Mouse (Mus musculus) CH12.LX (cell line): ENCODE measurements around the gene Ppara. TPM values are rescaled to one million over a fixed set of nuclear protein-coding genes. Genes with fewer than 3 reads are reported as not detected.

Source experiments
- DNase-seq: peaks from one replicate; pipeline ENCODE4 v3.0.0-alpha.2; 2013; ENCODE audit errors: extremely low read depth
- H3K27ac ChIP-seq: 2 replicates; pipeline ENCODE4 v1.5.1; 2012; ENCODE audit warnings: low read depth, mild to moderate bottlenecking, control low read depth, moderate library complexity; ENCODE audit not compliant: insufficient read depth
- H3K27me3 ChIP-seq: replicated peaks from 2 replicates; pipeline ENCODE3; 2012; ENCODE audit warnings: inconsistent platforms
- H3K36me3 ChIP-seq, 2 experiments: replicated peaks in 1 of 2; 2 replicates each; pipeline versions ENCODE3 to v1.6.1; 2012; ENCODE audit warnings: inconsistent platforms in 1 of 2, low read length in 1 of 2, mild to moderate bottlenecking in 1 of 2, mixed read lengths in 1 of 2, moderate library complexity in 1 of 2; ENCODE audit not compliant: control insufficient read depth in 1 of 2, insufficient read depth in 1 of 2
- H3K4me1 ChIP-seq, 2 experiments: 2 replicates each; pipeline ENCODE4 v1.6.1; 2012; ENCODE audit warnings: inconsistent platforms in 1 of 2, moderate library complexity in 1 of 2; ENCODE audit not compliant: insufficient read depth in 2 of 2, control insufficient read depth in 1 of 2
- H3K4me2 ChIP-seq: 2 replicates; pipeline ENCODE4 v1.6.1; 2012; ENCODE audit warnings: low read depth, mild to moderate bottlenecking, control low read depth; ENCODE audit not compliant: poor library complexity, insufficient read depth, severe bottlenecking
- H3K4me3 ChIP-seq, 3 experiments: fragments of 150-350 bp in 1 of 3; sonication (generic) in 1 of 3; replicated peaks in 1 of 3; 2 replicates each; pipeline versions ENCODE3 to v1.5.1; 2011 to 2012; ENCODE audit warnings: low read depth in 2 of 3, low read length in 2 of 3, mild to moderate bottlenecking in 2 of 3, moderate library complexity in 2 of 3, control low read depth in 1 of 3, improper control_type of control experiment in 1 of 3, inconsistent platforms in 1 of 3, mixed read lengths in 1 of 3; ENCODE audit not compliant: poor library complexity in 1 of 3
- H3K79me2 ChIP-seq: replicated peaks from 2 replicates; pipeline ENCODE4 v1.6.1; 2012; ENCODE audit warnings: mild to moderate bottlenecking, moderate library complexity; ENCODE audit not compliant: control insufficient read depth, poor library complexity, insufficient read depth, severe bottlenecking; ENCODE audit errors: extremely low read depth
- H3K9ac ChIP-seq: 2 replicates; pipeline ENCODE4 v1.6.1; 2012; ENCODE audit warnings: low read depth, mild to moderate bottlenecking, control low read depth, moderate library complexity; ENCODE audit not compliant: insufficient read depth
- H3K9me3 ChIP-seq: replicated peaks from 2 replicates; pipeline ENCODE3; 2012; ENCODE audit warnings: low read length, inconsistent platforms, mixed read lengths
- BHLHE40 ChIP-seq: IDR thresholded peaks from 2 replicates; pipeline ENCODE4 v1.6.1; 2011; ENCODE audit warnings: mild to moderate bottlenecking, low read depth, low read length, improper control_type of control experiment
- CTCF ChIP-seq, 2 experiments: IDR thresholded peaks in 1 of 2; conservative IDR thresholded peaks in 1 of 2; 2 replicates each; pipeline ENCODE4 v1.5.1; 2011 to 2012; ENCODE audit warnings: low read depth in 2 of 2, low read length in 2 of 2, improper control_type of control experiment in 1 of 2, inconsistent platforms in 1 of 2, mild to moderate bottlenecking in 1 of 2, moderate library complexity in 1 of 2
- E2F4 ChIP-seq: IDR thresholded peaks from 2 replicates; pipeline ENCODE4 v1.6.1; 2011; ENCODE audit warnings: low read depth, low read length, improper control_type of control experiment; ENCODE audit not compliant: insufficient replicate concordance
- ELF1 ChIP-seq: IDR thresholded peaks from 2 replicates; pipeline ENCODE4 v1.6.1; 2014; ENCODE audit warnings: low read depth, mild to moderate bottlenecking, inconsistent platforms, low read length, improper control_type of control experiment
- EP300 ChIP-seq: IDR thresholded peaks from 2 replicates; pipeline ENCODE4 v1.6.1; 2011; ENCODE audit warnings: low read length, improper control_type of control experiment
- ETS1 ChIP-seq: conservative IDR thresholded peaks from 2 replicates; pipeline ENCODE4 v1.6.1; 2012; ENCODE audit warnings: low read depth, mild to moderate bottlenecking, inconsistent platforms, low read length, improper control_type of control experiment, moderate library complexity
- GABPA ChIP-seq: IDR thresholded peaks from 2 replicates; pipeline ENCODE4 v1.6.1; 2012; ENCODE audit warnings: low read depth, low read length, improper control_type of control experiment, inconsistent platforms; ENCODE audit not compliant: insufficient replicate concordance
- IRF4 ChIP-seq: IDR thresholded peaks from 2 replicates; pipeline ENCODE4 v1.6.1; 2014; ENCODE audit warnings: low read depth, mild to moderate bottlenecking, inconsistent platforms, low read length, improper control_type of control experiment
- JUN ChIP-seq: IDR thresholded peaks from 2 replicates; pipeline ENCODE4 v1.6.1; 2011; ENCODE audit warnings: low read depth, mild to moderate bottlenecking, low read length, improper control_type of control experiment, moderate library complexity; ENCODE audit not compliant: insufficient read depth
- JUND ChIP-seq: conservative IDR thresholded peaks from 2 replicates; pipeline ENCODE4 v1.6.1; 2011; ENCODE audit warnings: low read depth, low read length, improper control_type of control experiment
- KAT2A ChIP-seq: IDR thresholded peaks from 2 replicates; pipeline ENCODE4 v1.6.1; 2012; ENCODE audit warnings: low read length, improper control_type of control experiment, inconsistent platforms; ENCODE audit not compliant: insufficient replicate concordance
- MAFK ChIP-seq: IDR thresholded peaks from 2 replicates; pipeline ENCODE4 v1.6.1; 2011; ENCODE audit warnings: low read length, improper control_type of control experiment; ENCODE audit not compliant: insufficient replicate concordance
- MAX ChIP-seq: IDR thresholded peaks from 2 replicates; pipeline ENCODE4 v1.6.1; 2011; ENCODE audit warnings: low read length, improper control_type of control experiment
- MAZ ChIP-seq: IDR thresholded peaks from 2 replicates; pipeline ENCODE4 v1.6.1; 2012; ENCODE audit warnings: low read depth, mild to moderate bottlenecking, inconsistent platforms, low read length, improper control_type of control experiment, moderate library complexity
- MEF2A ChIP-seq: IDR thresholded peaks from 2 replicates; pipeline ENCODE4 v1.6.1; 2014; ENCODE audit warnings: low read depth, mild to moderate bottlenecking, inconsistent platforms, low read length, improper control_type of control experiment, borderline replicate concordance
- MYC ChIP-seq: IDR thresholded peaks from 2 replicates; pipeline ENCODE4 v1.6.1; 2011; ENCODE audit warnings: low read depth, mild to moderate bottlenecking, improper control_type of control experiment, low read length
- NELFE ChIP-seq: IDR thresholded peaks from 2 replicates; pipeline ENCODE4 v1.6.1; 2011; ENCODE audit warnings: low read depth, low read length, improper control_type of control experiment
- NRF1 ChIP-seq: IDR thresholded peaks from 2 replicates; pipeline ENCODE4 v1.6.1; 2014; ENCODE audit warnings: low read depth, mild to moderate bottlenecking, inconsistent platforms, low read length, improper control_type of control experiment, moderate library complexity
- POLR2AphosphoS2 ChIP-seq: IDR thresholded peaks from 2 replicates; pipeline ENCODE4 v1.6.1; 2011; ENCODE audit warnings: low read depth, low read length, improper control_type of control experiment
- RAD21 ChIP-seq: IDR thresholded peaks from 2 replicates; pipeline ENCODE4 v1.6.1; 2011; ENCODE audit warnings: low read depth, mild to moderate bottlenecking, low read length, improper control_type of control experiment, moderate library complexity
- SMC3 ChIP-seq: IDR thresholded peaks from 2 replicates; pipeline ENCODE4 v1.6.1; 2011; ENCODE audit warnings: low read depth, low read length, improper control_type of control experiment
- TBP ChIP-seq: conservative IDR thresholded peaks from 2 replicates; pipeline ENCODE4 v1.6.1; 2011; ENCODE audit warnings: low read depth, low read length, improper control_type of control experiment
- USF1 ChIP-seq: IDR thresholded peaks from 2 replicates; pipeline ENCODE4 v1.6.1; 2014; ENCODE audit warnings: low read depth, mild to moderate bottlenecking, inconsistent platforms, low read length, improper control_type of control experiment
- USF2 ChIP-seq: conservative IDR thresholded peaks from 2 replicates; pipeline ENCODE4 v1.6.1; 2011; ENCODE audit warnings: low read depth, low read length, improper control_type of control experiment
- ZC3H11A ChIP-seq: IDR thresholded peaks from 2 replicates; pipeline ENCODE4 v1.6.1; 2012; ENCODE audit warnings: low read depth, mild to moderate bottlenecking, inconsistent platforms, low read length, improper control_type of control experiment
- ZNF384 ChIP-seq: IDR thresholded peaks from 2 replicates; pipeline ENCODE4 v1.6.1; 2012; ENCODE audit warnings: low read depth, low read length, improper control_type of control experiment, inconsistent platforms
- dilution Hi-C: fragments of 300-500 bp; cut with MboI; formaldehyde crosslinking; loops from 2 replicates; pipeline ENCODE4 v1.14.3; 2020; ENCODE audit warnings: low sequenced_read_pairs; ENCODE audit not compliant: extremely low pct_unique_long_range_greater_than_20kb, extremely low pct_ligation_motif_present
- in situ Hi-C: fragments of 300-500 bp; cut with MboI; formaldehyde crosslinking; loops from 3 replicates; pipeline ENCODE4 v1.14.3; 2019; ENCODE audit warnings: low sequenced_read_pairs, low pct_ligation_motif_present, low pct_unique_long_range_greater_than_20kb, mixed read lengths
- polyA plus RNA-seq: library from polyadenylated mRNA; unstranded; fragments of >175 nt; gene quantifications from 2 replicates; pipeline ENCODE4 v1.2.1, GENCODE M21; 2012; ENCODE audit warnings: low read depth; ENCODE audit not compliant: insufficient read length
- total RNA-seq, 2 experiments: library from RNA; depleted of rRNA; stranded (reverse); fragments of 300-350 nt in 1 of 2; fragments of >200 nt in 1 of 2; gene quantifications; 2 replicates each; pipeline ENCODE4 v1.2.3; 2012 to 2014

Gene Ppara
- total and polyA plus RNA-seq, 3 experiments, result not detected

DNA sequence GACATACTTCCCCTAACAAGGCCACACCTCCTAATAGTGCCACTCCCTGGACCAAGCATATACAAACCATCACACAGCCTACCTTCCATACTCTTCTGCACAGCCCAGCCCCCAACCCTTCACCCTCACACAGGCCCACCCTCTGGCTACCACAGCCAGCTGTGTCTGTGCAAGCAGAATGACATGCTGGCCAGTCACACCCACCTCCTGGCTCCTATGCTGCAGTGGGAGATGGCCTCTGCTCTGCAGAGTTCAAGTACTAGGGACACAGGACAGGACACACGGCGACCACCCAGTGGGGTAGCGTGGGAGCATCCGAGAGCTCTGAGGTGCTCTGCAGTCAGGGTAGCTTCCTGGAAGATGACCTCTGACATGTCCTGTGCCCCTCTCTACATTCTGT, 25.9 kb upstream of the Ppara start:
- no peaks in the 10 kb centered on the region for H3K9me3 ChIP-seq
- H3K27ac ChIP-seq, result no peak overlapping the region
- H3K4me3 ChIP-seq, result no peak overlapping the region
- peaks cover 0 to 2% of the 10 kb centered on the region in 2 experiments; a peak in 1 of 4 replicates for H3K4me1 ChIP-seq
- dilution Hi-C loops, result no loop called here
- no peaks in the 10 kb centered on the region for H3K79me2 ChIP-seq
- peaks cover 11% of the 10 kb centered on the region for H3K27me3 ChIP-seq
- no peak for DNase-seq
- TF ChIP-seq MEF2A (no peak), SMC3 (no peak), IRF4 (no peak), MAX (no peak), POLR2AphosphoS2 (no peak), TBP (no peak), ELF1 (no peak), NELFE (no peak), USF1 (no peak), NRF1 (no peak), ETS1 (no peak), USF2 (no peak), ZC3H11A (no peak), BHLHE40 (no peak), KAT2A (no peak), EP300 (no peak), MYC (no peak), CTCF (conservative IDR thresholded peaks at IDR 0.05 in 1 of 2, IDR thresholded peaks at IDR 0.05 in 1 of 2; ENCODE audit: low read depth in 2 of 2, low read length in 2 of 2) (no peak), ZNF384 (no peak), GABPA (no peak)
- in situ Hi-C loops, result loop anchor here (25.0 kb wide), 1 partner anchor 222 kb away; no protein-coding TSS in a partner anchor
- no peak overlapping the region for H3K4me2 ChIP-seq
- no peaks in the 10 kb centered on the region for H3K36me3 ChIP-seq
- H3K9ac ChIP-seq, result no peak overlapping the region

DNA sequence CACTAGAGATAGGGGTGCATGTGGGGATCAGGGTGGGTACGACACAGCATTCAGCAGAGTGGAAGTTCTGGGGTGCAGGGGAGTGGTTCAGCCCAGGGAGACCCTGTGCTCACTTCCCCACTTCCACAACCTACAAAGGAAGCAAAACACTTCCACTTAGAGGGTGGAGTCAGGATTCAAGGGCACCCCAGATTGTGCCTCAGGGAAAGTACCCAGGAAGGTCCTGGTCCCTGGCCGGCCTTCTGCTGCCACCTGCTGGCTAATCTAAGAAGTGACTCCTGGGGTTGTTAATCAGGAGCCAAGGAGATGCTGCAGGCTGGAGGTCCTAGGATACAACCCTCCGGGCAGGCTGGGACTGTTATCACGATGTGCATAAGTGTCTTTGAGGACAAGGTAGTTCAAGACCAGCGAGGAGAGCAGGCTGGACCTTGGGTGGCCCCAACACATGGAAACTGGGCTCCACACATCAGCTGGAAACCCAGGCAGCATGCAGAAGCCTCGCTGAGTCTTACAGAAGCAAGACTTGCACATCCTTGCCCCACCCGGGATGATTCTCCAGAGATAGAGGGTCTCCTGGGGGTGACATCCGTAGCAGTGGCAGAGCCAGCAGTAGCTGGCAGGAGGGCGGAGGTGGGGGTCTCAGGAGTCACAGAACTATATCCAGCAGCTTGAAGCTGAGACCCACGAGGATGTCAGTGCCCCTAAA, 25.4 kb upstream of the Ppara start:
- in situ Hi-C loops (loop anchor here (25.0 kb wide), 1 partner anchor 222 kb away; no protein-coding TSS in a partner anchor), dilution Hi-C loops (no loop called here)
- H3K36me3 ChIP-seq, result no peaks in the 10 kb centered on the region
- H3K27me3 ChIP-seq, result peaks cover 11% of the 10 kb centered on the region
- H3K4me3 ChIP-seq, result no peak overlapping the region
- no peak overlapping the region for H3K4me2 ChIP-seq
- H3K9ac ChIP-seq, result no peak overlapping the region
- no peak for TF ChIP-seq MAZ
- no peak for TF ChIP-seq ETS1
- no peak for TF ChIP-seq KAT2A
- peak; percentile 68 to 94 for TF ChIP-seq CTCF (conservative IDR thresholded peaks at IDR 0.05 in 1 of 2, IDR thresholded peaks at IDR 0.05 in 1 of 2; ENCODE audit: low read depth in 2 of 2, low read length in 2 of 2)
- no peak for TF ChIP-seq JUN
- TF ChIP-seq JUND, result no peak
- peak; percentile 84 for TF ChIP-seq ZC3H11A
- TF ChIP-seq RAD21, result peak; percentile 92
- TF ChIP-seq MAFK, result no peak
- no peak for TF ChIP-seq E2F4
- TF ChIP-seq SMC3, result peak; percentile 97
- H3K9me3 ChIP-seq, result no peaks in the 10 kb centered on the region
- H3K4me1 ChIP-seq, result peaks cover 0 to 2% of the 10 kb centered on the region in 2 experiments; a peak in 1 of 4 replicates
- H3K27ac ChIP-seq, result no peak overlapping the region
- peak; percentile 61 for DNase-seq
- no peaks in the 10 kb centered on the region for H3K79me2 ChIP-seq
